Comparison of ENCODE assay signal across 8 mouse cellular contexts in the genomic region with DNA sequence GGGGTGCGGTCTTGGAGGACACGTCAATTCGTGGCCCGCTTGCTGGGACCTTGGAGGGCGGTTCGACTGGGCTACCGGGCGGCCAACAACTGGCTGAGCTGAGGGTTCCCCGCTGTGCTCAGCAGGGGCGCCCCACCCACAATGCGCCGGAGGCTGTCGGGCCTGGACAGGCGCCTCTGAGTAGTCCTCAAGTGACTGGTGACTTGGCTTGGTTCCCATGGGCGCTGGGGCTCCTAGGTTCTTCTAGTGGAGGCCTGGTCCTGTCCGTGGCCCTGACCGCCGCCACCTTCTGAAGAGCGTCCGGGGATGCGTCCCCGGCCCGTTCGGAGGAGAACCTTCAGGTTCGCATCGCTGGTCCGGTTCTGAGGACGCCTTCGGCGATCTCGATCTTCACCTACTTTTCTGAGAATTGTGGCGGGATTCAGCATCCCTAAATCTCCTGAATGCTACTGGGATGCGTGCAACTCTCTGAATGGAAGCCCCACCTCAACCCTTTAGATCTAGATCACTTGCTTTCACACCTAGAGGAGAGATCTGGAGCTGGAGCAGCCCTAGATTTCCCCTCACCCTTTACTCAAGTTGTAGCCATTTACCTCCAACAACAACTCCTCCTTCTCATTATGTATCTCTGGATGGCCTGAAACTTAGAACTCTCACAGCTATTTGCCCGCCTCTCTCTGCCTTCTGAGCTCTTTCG. TPM values are rescaled to one million over a fixed set of nuclear protein-coding genes. Genes with fewer than 3 reads are reported as not detected.
DNase-seq lines count a peak whose midpoint lies in the region; ATAC-seq and TF ChIP-seq lines count a peak whose summit lies in the region.

No protein-coding gene starts in this region.

- peak overlapping the region; percentile 60 for H3K9ac ChIP-seq in hindbrain, embryonic 15.5 days
- H3K9ac ChIP-seq in midbrain, embryonic 15.5 days, result peak overlapping the region; percentile 63

- no peaks in the 10 kb centered on the region for H3K9me3 ChIP-seq in hindbrain, embryonic 15.5 days
- H3K9me3 ChIP-seq in midbrain, embryonic 15.5 days, result no peaks in the 10 kb centered on the region

- H3K4me2 ChIP-seq in hindbrain, embryonic 15.5 days, result peak overlapping the region; percentile 81
- H3K4me2 ChIP-seq in midbrain, embryonic 15.5 days, result peak overlapping the region; percentile 91

- WGBS in hindbrain, embryonic 15.5 days, result 3% methylated on average over 35 of the region's 35 CpGs
- 4% methylated on average over 35 of the region's 35 CpGs for WGBS in midbrain, embryonic 15.5 days

- ATAC-seq in hindbrain, embryonic 15.5 days (ENCODE audit: low FRiP score, low read depth), result no peak
- 0 out of 2 replicates have a peak, but pooled peaks have one; percentile 0 for ATAC-seq in midbrain, embryonic 15.5 days (replicated peaks)

- peak overlapping the region; percentile 90 for H3K4me3 ChIP-seq in layer of hippocampus, adult 2 months
- peak overlapping the region; percentile 65 for H3K4me3 ChIP-seq in brown adipose tissue, adult 24 weeks (ENCODE audit: insufficient read depth, low read depth, low read length)
- H3K4me3 ChIP-seq in hindbrain, embryonic 15.5 days, result peak overlapping the region; percentile 85
- peak overlapping the region; percentile 83 for H3K4me3 ChIP-seq in midbrain, embryonic 15.5 days

- TF ChIP-seq CTCF in layer of hippocampus, adult 2 months (conservative IDR thresholded peaks at IDR 0.05), result no peak

- H3K27me3 ChIP-seq in hindbrain, embryonic 15.5 days, result no peaks in the 10 kb centered on the region
- H3K27me3 ChIP-seq in midbrain, embryonic 15.5 days (replicated peaks), result no peaks in the 10 kb centered on the region

- DNase-seq in layer of hippocampus, adult 2 months (ENCODE audit: low spot score in 2 of 2), result no peak
- DNase-seq in layer of hippocampus, adult 11-12 months (ENCODE audit: low spot score), result no peak
- no peak for DNase-seq in c-Kit-positive CD71-positive TER-119-positive erythroid progenitor cells, embryonic 14.5 days (ENCODE audit: low spot score)
- DNase-seq in kidney, postnatal 36 days, result no peak
- DNase-seq in left cerebral cortex, postnatal 10 days (ENCODE audit: extremely low spot score in 1 of 2, low spot score in 2 of 2), result no peak

- intact Hi-C loops in left cerebral cortex, postnatal 10 days (cut with DNase I), result no loop called here

- H3K36me3 ChIP-seq in hindbrain, embryonic 15.5 days, result no peaks in the 10 kb centered on the region
- H3K36me3 ChIP-seq in midbrain, embryonic 15.5 days (replicated peaks), result no peaks in the 10 kb centered on the region

- 0 out of 2 replicates have a peak, but pooled peaks cover 4% of the 10 kb centered on the region for H3K4me1 ChIP-seq in brown adipose tissue, adult 24 weeks (ENCODE audit: control insufficient read depth, insufficient read depth, insufficient read length, low read length)
- peaks cover 26% of the 10 kb centered on the region for H3K4me1 ChIP-seq in hindbrain, embryonic 15.5 days (replicated peaks)
- peaks cover 24% of the 10 kb centered on the region for H3K4me1 ChIP-seq in midbrain, embryonic 15.5 days

- peak overlapping the region; percentile 84 for H3K27ac ChIP-seq in layer of hippocampus, adult 2 months
- peak overlapping the region; percentile 65 for H3K27ac ChIP-seq in brown adipose tissue, adult 24 weeks (replicated peaks; ENCODE audit: low read depth, low read length)
- H3K27ac ChIP-seq in hindbrain, embryonic 15.5 days (replicated peaks), result peak overlapping the region; percentile 75
- peak overlapping the region; percentile 72 for H3K27ac ChIP-seq in midbrain, embryonic 15.5 days

RNA-seq across cellular contexts. Expression of a gene that starts 0.6 kb away (rescaled TPM):
- 10 to 100 TPM; 29.7 to 32.4 TPM for total RNA-seq in layer of hippocampus, adult 2 months (2021)
- 33.7 and 35.6 TPM in 2 replicates for polyA plus RNA-seq in brown adipose tissue, adult 24 weeks (2012; ENCODE audit: insufficient read depth, insufficient read length, missing spikeins)
- polyA plus RNA-seq in hindbrain, embryonic 15.5 days (2015; fragmentation: Nextera tagmentation; extraction: Ambion mirVana), result 31.7 and 33.1 TPM in 2 replicates
- polyA plus RNA-seq in midbrain, embryonic 15.5 days (2015; fragmentation: Nextera tagmentation; extraction: Ambion mirVana), result 27.2 and 31.7 TPM in 2 replicates
- total RNA-seq in left cerebral cortex, postnatal 10 days (2021), result 10 to 100 TPM; 24.8 to 30.0 TPM

RNA-seq across cellular contexts. Expression of a gene that starts 45.8 kb away (rescaled TPM):
- total RNA-seq in layer of hippocampus, adult 2 months (2021), result 10 to 100 TPM; 73.6 to 74.3 TPM
- polyA plus RNA-seq in brown adipose tissue, adult 24 weeks (2012; ENCODE audit: insufficient read depth, insufficient read length, missing spikeins), result 12.3 and 16.4 TPM in 2 replicates
- 71.7 and 72.2 TPM in 2 replicates for polyA plus RNA-seq in hindbrain, embryonic 15.5 days (2015; fragmentation: Nextera tagmentation; extraction: Ambion mirVana)
- polyA plus RNA-seq in midbrain, embryonic 15.5 days (2015; fragmentation: Nextera tagmentation; extraction: Ambion mirVana), result 87.5 and 87.8 TPM in 2 replicates
- 10 to 100 TPM; 81.6 to 82.9 TPM for total RNA-seq in left cerebral cortex, postnatal 10 days (2021)

RNA-seq across cellular contexts. Expression of a gene that starts 45.9 kb away (rescaled TPM):
- total RNA-seq in layer of hippocampus, adult 2 months (2021), result 10 to 100 TPM; 56.1 to 56.9 TPM
- 7.6 and 9.0 TPM in 2 replicates for polyA plus RNA-seq in brown adipose tissue, adult 24 weeks (2012; ENCODE audit: insufficient read depth, insufficient read length, missing spikeins)
- 55.5 and 57.6 TPM in 2 replicates for polyA plus RNA-seq in hindbrain, embryonic 15.5 days (2015; fragmentation: Nextera tagmentation; extraction: Ambion mirVana)
- 65.4 and 65.9 TPM in 2 replicates for polyA plus RNA-seq in midbrain, embryonic 15.5 days (2015; fragmentation: Nextera tagmentation; extraction: Ambion mirVana)
- total RNA-seq in left cerebral cortex, postnatal 10 days (2021), result 10 to 100 TPM; 51.6 to 56.7 TPM
